Mouse (Mus musculus) kidney, postnatal 0 days (tissue): ENCODE data around the gene Ulk1. TPM values are rescaled to one million over a fixed set of nuclear protein-coding genes. Genes with fewer than 3 reads are reported as not detected.

Experiments used
- ATAC-seq: fragments of 200-750 bp; cut with Nextera tagmentation; replicated peaks from 2 replicates; pipeline ENCODE4 v1.8.0; 2017; ENCODE audit warnings: low read depth, moderate number of reproducible peaks, moderate TSS enrichment, moderate library complexity; ENCODE audit not compliant: low FRiP score
- DNase-seq: peaks from one replicate; pipeline ENCODE4 v3.0.0-alpha.2; 2016; ENCODE audit warnings: low spot score
- H3K27ac ChIP-seq: fragments of 300-500 bp; sonication (generic); 2 replicates; pipeline ENCODE4 v1.5.1; 2014; ENCODE audit warnings: mild to moderate bottlenecking
- H3K27me3 ChIP-seq: fragments of 300-500 bp; sonication (generic); 2 replicates; pipeline ENCODE4 v1.6.1; 2014; ENCODE audit warnings: low read length, mixed read lengths; ENCODE audit not compliant: insufficient read depth
- H3K36me3 ChIP-seq: fragments of 300-500 bp; sonication (generic); 2 replicates; pipeline ENCODE4 v1.6.1; 2014; ENCODE audit warnings: low read length, mixed read lengths; ENCODE audit not compliant: insufficient read depth
- H3K4me1 ChIP-seq: fragments of 300-500 bp; sonication (generic); replicated peaks from 2 replicates; pipeline ENCODE4 v1.6.1; 2014; ENCODE audit warnings: antibody characterized with exemption, low read length, mixed read lengths; ENCODE audit not compliant: insufficient read depth
- H3K4me2 ChIP-seq: fragments of 300-500 bp; sonication (generic); 2 replicates; pipeline ENCODE4 v1.6.1; 2014; ENCODE audit warnings: mild to moderate bottlenecking, low read length, moderate library complexity, mixed read lengths
- H3K4me3 ChIP-seq: fragments of 300-500 bp; sonication (generic); replicated peaks from 2 replicates; pipeline ENCODE4 v1.5.1; 2014; ENCODE audit warnings: low read depth, low read length
- H3K9ac ChIP-seq: fragments of 300-500 bp; sonication (generic); 2 replicates; pipeline ENCODE4 v1.6.1; 2014; ENCODE audit warnings: low read depth, low read length
- H3K9me3 ChIP-seq: fragments of 300-500 bp; sonication (generic); replicated peaks from 2 replicates; pipeline ENCODE4 v1.6.1; 2016; ENCODE audit warnings: low read length, inconsistent platforms, mixed read lengths
- CTCF ChIP-seq: IDR thresholded peaks from 2 replicates; pipeline ENCODE4 v1.5.1; 2016; ENCODE audit warnings: antibody characterized with exemption, low read depth, mild to moderate bottlenecking, moderate library complexity
- WGBS: fragments of 180-500 bp; shearing (Covaris S2); extraction: QIAGEN DNeasy Blood & Tissue Kit; methylation state at CpG from one replicate; pipeline ENCODE4 v1.1.7; 2014; 5-methylcytosine and 5-hydroxymethylcytosine counted together
- polyA plus RNA-seq: library from polyadenylated mRNA; unstranded; fragments of >200 nt; fragmentation: Nextera tagmentation; extraction: Ambion mirVana; gene quantifications from 2 replicates; pipeline ENCODE4 v1.2.1, GENCODE M21; 2015

Gene Ulk1
- polyA plus RNA-seq, 1 experiment from 2014 or later = 12.2 TPM

DNA sequence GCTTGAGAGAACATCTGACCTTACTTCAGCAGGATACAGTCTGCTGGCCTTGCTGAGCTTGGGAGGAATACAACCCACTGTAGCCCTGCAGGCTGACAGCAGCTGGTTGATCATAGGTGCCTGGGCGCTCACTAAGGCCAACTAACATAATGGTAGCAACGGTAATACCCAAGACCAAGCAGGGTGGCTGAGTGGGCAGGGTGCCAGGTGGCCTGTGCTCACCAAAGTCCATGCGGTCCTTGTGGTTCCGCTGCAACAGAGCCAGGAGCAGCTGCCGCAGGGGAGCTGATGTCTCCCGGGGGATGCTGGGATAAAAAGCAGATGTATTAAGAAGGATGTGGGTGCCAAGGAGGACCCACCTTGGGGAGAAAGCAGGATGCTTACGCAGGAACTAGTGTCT lies 15.5 kb downstream of the Ulk1 start:
- no peak overlapping the region for H3K27ac ChIP-seq
- DNase-seq (no peak), ATAC-seq (no peak)
- H3K27me3 ChIP-seq = no peaks in the 10 kb centered on the region
- no peak overlapping the region for H3K4me3 ChIP-seq
- 91% methylated on average over 7 of the region's 7 CpGs for WGBS
- no peak overlapping the region for H3K9ac ChIP-seq
- H3K4me2 ChIP-seq = no peak overlapping the region
- no peaks in the 10 kb centered on the region for H3K4me1 ChIP-seq
- H3K36me3 ChIP-seq = peaks cover 91% of the 10 kb centered on the region
- H3K9me3 ChIP-seq = no peaks in the 10 kb centered on the region
- TF ChIP-seq CTCF = no peak

DNA sequence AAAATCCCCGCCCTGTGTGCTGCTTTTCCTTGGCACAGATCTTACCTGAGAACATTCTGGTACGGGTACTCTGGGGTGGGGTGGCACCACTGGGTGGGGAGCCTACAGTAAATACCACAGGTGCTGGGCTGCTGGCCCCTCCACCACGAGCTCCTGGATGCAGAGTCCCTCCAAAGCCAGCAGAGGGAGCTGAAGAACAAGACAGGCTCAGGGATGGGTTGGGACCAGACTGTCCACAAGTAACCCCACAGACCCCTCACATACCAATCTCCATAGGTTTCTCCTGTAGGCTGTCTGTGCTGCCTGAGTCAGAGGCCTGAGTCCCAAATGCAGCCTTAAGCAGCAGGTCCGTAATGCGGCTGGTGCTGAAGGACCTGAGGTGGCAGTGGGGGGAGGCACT lies 21.2 kb downstream of the Ulk1 start:
- Histone ChIP-seq H3K4me2 (no peak overlapping the region), H3K27ac (no peak overlapping the region), H3K36me3 (peaks cover 74% of the 10 kb centered on the region), H3K4me3 (no peak overlapping the region), H3K27me3 (no peaks in the 10 kb centered on the region), H3K4me1 (no peaks in the 10 kb centered on the region), H3K9ac (no peak overlapping the region), H3K9me3 (no peaks in the 10 kb centered on the region)
- peak; percentile 77 for TF ChIP-seq CTCF
- peak; percentile 80 for DNase-seq
- WGBS = 56% methylated on average over 5 of the region's 5 CpGs
- ATAC-seq = peak; percentile 47

DNA sequence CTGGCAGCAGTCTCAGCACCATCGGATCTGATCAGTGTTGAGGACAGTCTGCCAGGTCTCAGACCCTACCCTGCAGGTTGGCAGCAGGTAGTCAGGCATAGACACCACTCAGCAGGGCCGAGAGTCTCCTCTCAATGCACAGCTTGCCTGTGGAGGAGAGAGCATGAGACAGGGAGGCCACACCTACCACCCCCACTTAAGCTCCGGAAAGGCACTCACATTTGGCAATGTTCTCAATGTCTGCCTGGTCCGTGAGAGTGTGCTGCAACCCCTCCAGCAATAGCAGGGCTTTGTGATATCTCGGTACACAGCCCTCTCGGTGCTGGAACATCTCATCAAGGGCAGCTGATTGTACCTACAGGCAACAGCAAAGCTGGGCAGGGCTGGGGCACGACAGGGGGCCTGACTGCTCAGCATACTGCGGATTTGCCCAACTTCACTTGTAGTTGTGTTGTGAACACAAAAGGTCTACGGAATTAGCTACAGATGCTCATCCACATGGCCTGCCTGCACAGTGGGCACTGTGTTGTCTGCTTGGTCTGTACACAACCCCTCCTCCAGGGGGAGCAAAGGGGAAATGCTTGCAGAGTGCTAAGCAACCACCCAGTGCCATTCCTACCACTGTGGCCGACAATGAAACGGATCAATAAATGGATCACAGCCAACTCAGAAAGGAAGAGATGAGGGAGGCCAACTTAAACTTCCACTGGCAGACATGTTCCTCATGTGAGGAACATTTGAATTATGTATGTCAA lies 23.6 kb downstream of the Ulk1 start:
- no peak for DNase-seq
- 83% methylated on average over 11 of the region's 11 CpGs for WGBS
- H3K4me3 ChIP-seq = no peak overlapping the region
- H3K27me3 ChIP-seq = no peaks in the 10 kb centered on the region
- peaks cover 54% of the 10 kb centered on the region for H3K36me3 ChIP-seq
- ATAC-seq = no peak
- TF ChIP-seq CTCF = peak; percentile 37; the same call in 1 of the 2 replicates
- H3K4me2 ChIP-seq = no peak overlapping the region
- no peak overlapping the region for H3K27ac ChIP-seq
- H3K9ac ChIP-seq = no peak overlapping the region
- H3K9me3 ChIP-seq = no peaks in the 10 kb centered on the region
- H3K4me1 ChIP-seq = no peaks in the 10 kb centered on the region

DNA sequence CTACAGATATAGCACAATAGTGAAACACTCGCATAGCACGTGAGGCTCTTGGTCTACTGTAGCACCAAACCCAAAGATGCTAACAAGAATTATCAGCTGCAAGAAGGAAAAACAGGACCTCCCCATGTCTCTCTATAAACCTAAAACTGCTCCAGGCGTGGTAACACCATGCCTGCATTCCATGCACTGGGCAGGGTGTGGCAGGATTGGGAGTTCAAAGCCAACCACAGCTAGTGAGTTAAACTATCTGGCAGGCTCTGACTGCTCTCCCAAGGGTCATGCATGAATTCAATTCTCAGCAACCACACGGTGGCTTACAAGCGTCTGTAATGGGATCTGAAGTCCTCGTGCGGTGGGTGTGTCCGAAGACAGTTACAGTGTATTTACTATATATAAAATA lies 26.7 kb downstream of the Ulk1 start:
- TF ChIP-seq CTCF = no peak
- Histone ChIP-seq H3K4me2 (no peak overlapping the region), H3K27me3 (no peaks in the 10 kb centered on the region), H3K27ac (no peak overlapping the region), H3K4me1 (peaks cover 8% of the 10 kb centered on the region), H3K4me3 (no peak overlapping the region), H3K9ac (no peak overlapping the region), H3K9me3 (no peaks in the 10 kb centered on the region), H3K36me3 (peaks cover 25% of the 10 kb centered on the region)
- DNase-seq (no peak), ATAC-seq (no peak)
- WGBS = 53% methylated on average over 8 of the region's 8 CpGs

DNA sequence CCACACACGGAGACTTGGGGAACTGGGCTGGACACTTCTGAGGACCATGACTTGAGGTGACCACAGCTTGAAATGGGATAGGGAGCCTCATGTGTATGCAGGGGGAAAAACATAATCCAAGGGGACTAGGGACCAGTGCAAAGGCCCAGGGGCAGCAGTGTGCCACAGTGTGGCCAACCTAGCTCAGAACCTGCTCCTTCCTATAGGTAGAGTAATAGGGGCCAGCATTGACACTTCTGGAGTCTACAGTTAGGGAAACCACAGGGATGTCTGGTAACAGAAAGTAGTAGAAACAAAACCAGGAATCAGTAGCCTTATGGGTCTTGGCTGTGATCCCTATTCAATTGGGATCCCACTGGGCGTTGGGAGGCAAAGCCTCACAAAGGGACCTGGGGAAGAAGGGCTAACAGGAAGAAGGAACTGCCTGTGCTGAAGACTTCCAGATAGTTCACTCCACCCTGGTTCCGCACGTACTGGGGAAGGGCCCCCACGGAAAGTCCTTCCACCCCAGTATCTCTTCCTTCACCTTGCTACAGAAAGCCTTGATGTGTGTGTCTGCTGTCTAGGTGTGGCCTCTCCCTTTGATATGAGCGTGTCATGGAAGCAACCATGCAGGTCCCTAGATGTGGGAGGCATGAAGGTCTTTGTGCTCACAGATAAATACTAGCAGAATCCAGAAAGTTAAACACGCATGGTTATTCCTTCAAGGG lies 28.2 kb downstream of the Ulk1 start:
- H3K27me3 ChIP-seq = no peaks in the 10 kb centered on the region
- DNase-seq (no peak), ATAC-seq (no peak)
- H3K4me2 ChIP-seq = no peak overlapping the region
- no peak overlapping the region for H3K27ac ChIP-seq
- H3K4me1 ChIP-seq = peaks cover 8% of the 10 kb centered on the region
- TF ChIP-seq CTCF = no peak
- WGBS = 79% methylated on average over 7 of the region's 7 CpGs
- H3K4me3 ChIP-seq = no peak overlapping the region
- H3K9me3 ChIP-seq = no peaks in the 10 kb centered on the region
- H3K9ac ChIP-seq = no peak overlapping the region
- peaks cover 21% of the 10 kb centered on the region for H3K36me3 ChIP-seq

DNA sequence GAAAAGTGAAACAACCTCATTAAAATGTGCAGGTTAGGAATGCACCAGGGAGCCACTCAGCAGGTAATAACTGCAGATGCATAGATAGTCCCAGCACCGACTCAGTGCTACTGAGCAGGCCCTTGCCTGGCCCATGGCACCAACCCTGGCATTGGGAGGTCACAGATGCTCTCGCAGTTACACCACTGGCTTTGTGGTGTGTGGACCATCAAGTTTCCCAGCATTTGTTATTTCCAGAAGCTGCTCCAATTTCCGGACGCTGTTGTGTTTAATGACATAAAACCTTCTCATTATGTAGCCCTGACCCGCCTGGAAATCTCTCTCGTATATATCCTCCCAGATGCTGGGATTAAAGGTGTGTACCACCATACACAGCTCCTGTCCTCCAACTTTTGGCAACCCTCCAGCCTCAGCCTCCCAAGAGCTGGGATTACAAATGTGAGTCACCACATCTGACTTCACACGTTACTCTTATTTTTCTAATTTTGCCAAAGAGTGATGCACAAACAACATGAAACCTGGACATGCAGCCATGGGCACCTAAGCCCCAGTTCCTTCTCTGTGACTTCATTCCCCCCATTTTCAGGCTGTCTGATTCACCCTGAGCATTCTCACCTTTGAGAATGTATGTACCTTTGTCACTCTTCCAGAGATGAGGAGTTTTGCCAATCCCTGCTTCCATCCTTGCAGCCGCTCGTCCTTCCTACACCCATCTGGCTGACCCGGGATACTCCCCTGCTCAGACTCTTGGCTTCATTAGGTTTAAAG lies 29.0 kb downstream of the Ulk1 start:
- DNase-seq = no peak
- Histone ChIP-seq H3K9me3 (no peaks in the 10 kb centered on the region), H3K4me1 (peaks cover 8% of the 10 kb centered on the region), H3K27ac (peak overlapping the region; percentile 79), H3K36me3 (peaks cover 21% of the 10 kb centered on the region; the same call in 1 of the 2 replicates), H3K4me3 (peak overlapping the region; percentile 63), H3K9ac (peak overlapping the region; percentile 80), H3K27me3 (no peaks in the 10 kb centered on the region), H3K4me2 (peak overlapping the region; percentile 96)
- 44% methylated on average over 10 of the region's 10 CpGs for WGBS
- no peak for TF ChIP-seq CTCF
- peak; percentile 54 for ATAC-seq
